Mouse (Mus musculus): ENCODE measurements around the gene Mrrf.

GRCm38 (mm10) chr2:36172136-36172535, 35.9 kb downstream of the Mrrf start:
- no peak for TF ChIP-seq POLR2A (IDR thresholded peaks at IDR 0.05; ENCODE audit: insufficient read depth, low read depth, low read length)
- TF ChIP-seq CTCF (IDR thresholded peaks at IDR 0.05), result no peak
